Mouse (Mus musculus) kidney, postnatal 0 days (tissue): ENCODE data around the gene Plk5. TPM values are rescaled to one million over a fixed set of nuclear protein-coding genes. Genes with fewer than 3 reads are reported as not detected.

ENCODE experiments used
- ATAC-seq: fragments of 200-750 bp; cut with Nextera tagmentation; replicated peaks from 2 replicates; pipeline ENCODE4 v1.8.0; 2017; ENCODE audit warnings: low read depth, moderate number of reproducible peaks, moderate TSS enrichment, moderate library complexity; ENCODE audit not compliant: low FRiP score
- DNase-seq: peaks from one replicate; pipeline ENCODE4 v3.0.0-alpha.2; 2016; ENCODE audit warnings: low spot score
- H3K27ac ChIP-seq: fragments of 300-500 bp; sonication (generic); 2 replicates; pipeline ENCODE4 v1.5.1; 2014; ENCODE audit warnings: mild to moderate bottlenecking
- H3K27me3 ChIP-seq: fragments of 300-500 bp; sonication (generic); 2 replicates; pipeline ENCODE4 v1.6.1; 2014; ENCODE audit warnings: low read length, mixed read lengths; ENCODE audit not compliant: insufficient read depth
- H3K36me3 ChIP-seq: fragments of 300-500 bp; sonication (generic); 2 replicates; pipeline ENCODE4 v1.6.1; 2014; ENCODE audit warnings: low read length, mixed read lengths; ENCODE audit not compliant: insufficient read depth
- H3K4me1 ChIP-seq: fragments of 300-500 bp; sonication (generic); replicated peaks from 2 replicates; pipeline ENCODE4 v1.6.1; 2014; ENCODE audit warnings: antibody characterized with exemption, low read length, mixed read lengths; ENCODE audit not compliant: insufficient read depth
- H3K4me2 ChIP-seq: fragments of 300-500 bp; sonication (generic); 2 replicates; pipeline ENCODE4 v1.6.1; 2014; ENCODE audit warnings: mild to moderate bottlenecking, low read length, moderate library complexity, mixed read lengths
- H3K4me3 ChIP-seq: fragments of 300-500 bp; sonication (generic); replicated peaks from 2 replicates; pipeline ENCODE4 v1.5.1; 2014; ENCODE audit warnings: low read depth, low read length
- H3K9ac ChIP-seq: fragments of 300-500 bp; sonication (generic); 2 replicates; pipeline ENCODE4 v1.6.1; 2014; ENCODE audit warnings: low read depth, low read length
- H3K9me3 ChIP-seq: fragments of 300-500 bp; sonication (generic); replicated peaks from 2 replicates; pipeline ENCODE4 v1.6.1; 2016; ENCODE audit warnings: low read length, inconsistent platforms, mixed read lengths
- CTCF ChIP-seq: IDR thresholded peaks from 2 replicates; pipeline ENCODE4 v1.5.1; 2016; ENCODE audit warnings: antibody characterized with exemption, low read depth, mild to moderate bottlenecking, moderate library complexity
- whole genome bisulfite sequencing: fragments of 180-500 bp; shearing (Covaris S2); extraction: QIAGEN DNeasy Blood & Tissue Kit; methylation state at CpG from one replicate; pipeline ENCODE4 v1.1.7; 2014; 5-methylcytosine and 5-hydroxymethylcytosine counted together
- polyA plus RNA-seq: library from polyadenylated mRNA; unstranded; fragments of >200 nt; fragmentation: Nextera tagmentation; extraction: Ambion mirVana; gene quantifications from 2 replicates; pipeline ENCODE4 v1.2.1, GENCODE M21; 2015

Plk5 gene
- polyA plus RNA-seq, 1 experiment from 2014 or later: 0.51 TPM

- Histone ChIP-seq H3K36me3 (0 out of 2 replicates have a peak, but pooled peaks cover under 1% of the 10 kb centered on the region), H3K27ac (no peak overlapping the region), H3K9me3 (no peaks in the 10 kb centered on the region), H3K4me1 (peaks cover 12% of the 10 kb centered on the region), H3K4me2 (no peak overlapping the region), H3K27me3 (no peaks in the 10 kb centered on the region), H3K9ac (no peak overlapping the region), H3K4me3 (no peak overlapping the region)
- no peak for TF ChIP-seq CTCF
- ATAC-seq: no peak
- WGBS: 59% methylated on average over 2 of the region's 2 CpGs
- DNase-seq: no peak
These were observed 25.4 kb upstream of the Plk5 start for GRCm38 (mm10) chr10:80330888-80331287.

DNA sequence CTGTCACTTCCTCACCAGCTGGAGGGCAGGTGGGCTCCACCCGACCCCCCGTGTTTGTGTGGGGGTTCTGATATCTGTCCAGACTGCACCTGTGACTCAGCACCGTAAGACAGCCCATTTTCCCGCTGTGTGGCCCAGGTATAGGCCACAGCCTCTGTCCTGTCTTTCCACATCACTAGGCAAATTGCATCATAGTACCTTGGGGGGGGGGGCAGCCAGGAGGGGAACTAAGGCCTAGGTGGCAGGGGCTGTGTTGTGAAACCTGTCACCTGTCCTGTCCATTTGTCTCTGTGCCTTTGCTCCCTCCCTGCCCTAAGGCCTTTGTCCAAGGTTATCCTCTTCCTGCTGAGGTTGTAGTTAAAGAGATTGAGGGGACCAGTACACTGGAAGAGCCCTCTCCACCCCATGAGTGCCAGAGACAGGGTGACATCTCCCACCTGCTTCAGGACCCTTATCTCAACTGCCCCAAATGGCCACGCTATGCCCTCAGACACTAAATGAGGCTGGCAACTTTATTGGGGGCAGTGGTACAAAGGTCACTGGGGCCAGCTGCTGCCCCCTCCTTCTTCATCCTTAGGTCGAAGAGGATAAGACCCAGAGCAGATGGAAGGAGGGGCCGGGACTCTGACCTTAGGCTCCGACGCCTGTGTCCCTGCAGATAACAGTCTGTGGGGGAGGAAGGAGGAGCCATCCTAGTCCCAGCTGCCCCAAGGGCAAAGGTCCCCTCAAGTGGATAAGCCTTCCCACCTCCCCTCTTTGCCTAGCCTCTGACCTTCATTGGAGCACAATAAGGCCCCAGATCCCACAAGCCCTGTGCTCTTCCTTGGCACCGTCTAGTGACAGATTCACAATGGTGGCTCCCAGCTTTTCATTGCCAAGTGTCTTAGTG is 24.4 kb upstream of the Plk5 start:
- Histone ChIP-seq H3K36me3 (0 out of 2 replicates have a peak, but pooled peaks cover 2% of the 10 kb centered on the region), H3K4me1 (peaks cover 12% of the 10 kb centered on the region), H3K4me3 (no peak overlapping the region), H3K27ac (no peak overlapping the region), H3K4me2 (no peak overlapping the region), H3K27me3 (no peaks in the 10 kb centered on the region), H3K9me3 (no peaks in the 10 kb centered on the region), H3K9ac (no peak overlapping the region)
- TF ChIP-seq CTCF: no peak
- ATAC-seq (no peak), DNase-seq (no peak)
- WGBS: 53% methylated on average over 10 of the region's 10 CpGs

- no peak for DNase-seq
- Histone ChIP-seq H3K4me1 (peaks cover 12% of the 10 kb centered on the region), H3K27me3 (no peaks in the 10 kb centered on the region), H3K4me3 (no peak overlapping the region), H3K4me2 (no peak overlapping the region), H3K9me3 (no peaks in the 10 kb centered on the region), H3K36me3 (0 out of 2 replicates have a peak, but pooled peaks cover 2% of the 10 kb centered on the region), H3K9ac (no peak overlapping the region), H3K27ac (no peak overlapping the region)
- no peak for TF ChIP-seq CTCF
- no peak for ATAC-seq
- WGBS: 88% methylated on average over 5 of the region's 5 CpGs
These were observed 23.7 kb upstream of the Plk5 start for GRCm38 (mm10) chr10:80332525-80332989.

DNA sequence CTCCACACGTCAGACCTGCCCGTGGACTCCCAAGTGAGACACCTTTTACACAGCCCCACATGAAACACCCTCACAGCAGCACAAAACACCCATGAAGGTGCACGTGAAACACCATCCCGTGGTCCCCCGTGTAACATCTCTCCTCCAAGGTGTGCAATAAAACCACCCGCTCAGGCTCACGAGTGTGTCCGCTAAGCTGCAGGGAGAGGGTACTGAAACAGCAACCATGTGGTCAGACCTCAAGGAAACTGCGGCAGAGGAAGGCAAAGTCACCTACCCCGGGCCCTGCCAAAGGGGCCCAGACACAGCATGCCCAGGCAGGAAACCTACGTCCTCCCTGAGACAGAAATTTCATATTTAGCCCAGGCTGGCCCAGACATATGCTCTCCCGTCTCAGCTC is 20.0 kb upstream of the Plk5 start:
- no peak overlapping the region for H3K4me3 ChIP-seq
- no peak overlapping the region for H3K4me2 ChIP-seq
- H3K9me3 ChIP-seq: no peaks in the 10 kb centered on the region
- H3K9ac ChIP-seq: no peak overlapping the region
- no peak for TF ChIP-seq CTCF
- 89% methylated on average over 12 of the region's 12 CpGs for WGBS
- peaks cover 16% of the 10 kb centered on the region for H3K27me3 ChIP-seq
- no peak for DNase-seq
- 0 out of 2 replicates have a peak, but pooled peaks cover under 1% of the 10 kb centered on the region for H3K4me1 ChIP-seq
- no peak for ATAC-seq
- no peak overlapping the region for H3K27ac ChIP-seq
- H3K36me3 ChIP-seq: 0 out of 2 replicates have a peak, but pooled peaks cover 2% of the 10 kb centered on the region

DNA sequence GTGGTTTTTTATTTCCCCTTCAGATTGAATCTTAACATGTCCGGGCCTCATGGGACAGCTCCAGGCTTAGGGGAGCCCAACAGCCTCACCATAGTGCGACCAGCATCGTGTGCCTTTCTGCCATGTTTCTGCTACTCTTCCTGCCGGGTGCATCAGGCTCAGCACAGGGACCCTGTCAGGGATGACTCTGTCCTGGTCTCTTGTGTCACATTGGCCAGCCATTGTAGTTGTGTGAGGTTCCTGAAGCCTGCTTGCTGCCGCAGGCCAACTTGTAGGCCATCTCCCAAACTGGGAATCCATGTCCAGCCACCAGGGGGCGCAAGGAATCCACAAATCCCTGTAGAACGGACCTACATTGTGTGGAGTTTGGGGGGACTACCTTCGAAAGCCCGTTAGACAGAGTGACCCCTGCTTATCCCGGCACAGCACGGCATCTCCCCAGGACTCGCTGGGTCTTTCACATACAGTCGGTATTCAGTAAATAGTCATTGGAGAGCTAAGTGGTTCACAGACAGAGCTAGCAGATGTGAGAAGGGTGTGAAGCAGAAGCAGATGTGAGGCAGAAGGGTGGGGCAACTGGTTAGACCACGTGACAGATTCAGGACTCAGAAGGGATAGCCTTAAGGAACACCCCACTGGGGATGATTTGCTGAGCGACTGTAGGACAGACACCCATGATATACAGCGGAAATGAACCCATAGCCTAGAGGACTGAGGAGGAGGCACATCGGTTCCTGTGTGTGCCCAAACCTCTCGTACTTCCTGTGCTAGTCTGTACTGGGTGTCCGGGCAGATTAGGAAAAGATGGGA is 16.1 kb upstream of the Plk5 start:
- Histone ChIP-seq H3K4me3 (no peak overlapping the region), H3K9me3 (no peaks in the 10 kb centered on the region), H3K4me1 (peaks cover 19% of the 10 kb centered on the region), H3K9ac (no peak overlapping the region), H3K27ac (no peak overlapping the region), H3K4me2 (no peak overlapping the region), H3K27me3 (peaks cover 32% of the 10 kb centered on the region), H3K36me3 (0 out of 2 replicates have a peak, but pooled peaks cover 2% of the 10 kb centered on the region)
- WGBS: 21% methylated on average over 19 of the region's 19 CpGs
- TF ChIP-seq CTCF: peak; percentile 86
- ATAC-seq (no peak), DNase-seq (peak; percentile 86)

GRCm38 (mm10) chr10:80341026-80341425 is 15.2 kb upstream of the Plk5 start:
- DNase-seq (no peak), ATAC-seq (no peak)
- Histone ChIP-seq H3K36me3 (0 out of 2 replicates have a peak, but pooled peaks cover under 1% of the 10 kb centered on the region), H3K4me1 (peaks cover 21% of the 10 kb centered on the region), H3K9me3 (no peaks in the 10 kb centered on the region), H3K27ac (no peak overlapping the region), H3K27me3 (peaks cover 32% of the 10 kb centered on the region), H3K9ac (no peak overlapping the region), H3K4me2 (no peak overlapping the region), H3K4me3 (no peak overlapping the region)
- no peak for TF ChIP-seq CTCF
- WGBS: 22% methylated on average over 21 of the region's 21 CpGs
